Mouse (Mus musculus): Measurements from ENCODE around the gene Ak9.
"Not testable (repeated sequence)": the region's sequence is repeated elsewhere in the genome, so short reads cannot be mapped to it uniquely, and the experiment has no call there.

Gene Ak9

GRCm38 (mm10) chr10:41308205-41308604 lies 4.4 kb downstream of the Ak9 start:
- in situ Hi-C loops (cut with MboI, MseI), result no loop called here

GRCm38 (mm10) chr10:41315866-41316265 lies 12.1 kb downstream of the Ak9 start:
- in situ Hi-C loops (cut with MboI, MseI), result no loop called here

- in situ Hi-C loops (cut with MboI, MseI), result no loop called here
These were observed 28.8 kb downstream of the Ak9 start for GRCm38 (mm10) chr10:41332533-41333043.

- in situ Hi-C loops (cut with MboI, MseI), result no loop called here
These were observed 37.6 kb downstream of the Ak9 start for GRCm38 (mm10) chr10:41341346-41341745.

GRCm38 (mm10) chr10:41365086-41365485 lies 61.3 kb downstream of the Ak9 start:
- in situ Hi-C loops (cut with MboI, MseI), result no loop called here

- in situ Hi-C loops (cut with MboI, MseI), result no loop called here
These were observed 76.7 kb downstream of the Ak9 start for GRCm38 (mm10) chr10:41380466-41380865.

GRCm38 (mm10) chr10:41385506-41386221 lies 81.9 kb downstream of the Ak9 start:
- in situ Hi-C loops (cut with MboI, MseI), result no loop called here

- in situ Hi-C loops (cut with MboI, MseI), result no loop called here
These were observed 89.8 kb downstream of the Ak9 start for GRCm38 (mm10) chr10:41393555-41393954.

GRCm38 (mm10) chr10:41401097-41401496 lies 97.3 kb downstream of the Ak9 start:
- in situ Hi-C loops (cut with MboI, MseI), result no loop called here

GRCm38 (mm10) chr10:41403364-41403763 lies 99.6 kb downstream of the Ak9 start:
- in situ Hi-C loops (cut with MboI, MseI), result no loop called here

GRCm38 (mm10) chr10:41403893-41404612 lies 100.3 kb downstream of the Ak9 start:
- in situ Hi-C loops (cut with MboI, MseI), result no loop called here

- in situ Hi-C loops (cut with MboI, MseI), result not testable (repeated sequence)
These were observed 106.4 kb downstream of the Ak9 start for GRCm38 (mm10) chr10:41410176-41410575.

- in situ Hi-C loops (cut with MboI, MseI), result not testable (repeated sequence)
These were observed 107.0 kb downstream of the Ak9 start for GRCm38 (mm10) chr10:41410821-41411220.

- in situ Hi-C loops (cut with MboI, MseI), result not testable (repeated sequence)
These were observed 109.7 kb downstream of the Ak9 start for GRCm38 (mm10) chr10:41413471-41413870.

- in situ Hi-C loops (cut with MboI, MseI), result loop anchor here (5.0 kb wide), 1 partner anchor 63 kb away; no protein-coding TSS in a partner anchor
These were observed 111.6 kb downstream of the Ak9 start for GRCm38 (mm10) chr10:41415368-41415767.

GRCm38 (mm10) chr10:41420496-41421200 lies 116.9 kb downstream of the Ak9 start:
- in situ Hi-C loops (cut with MboI, MseI), result no loop called here

GRCm38 (mm10) chr10:41423681-41424080 lies 119.9 kb downstream of the Ak9 start:
- in situ Hi-C loops (cut with MboI, MseI), result no loop called here

- in situ Hi-C loops (cut with MboI, MseI), result no loop called here
These were observed 122.6 kb downstream of the Ak9 start for GRCm38 (mm10) chr10:41426368-41426767.

GRCm38 (mm10) chr10:41434624-41435023 lies 130.8 kb downstream of the Ak9 start:
- in situ Hi-C loops (cut with MboI, MseI), result loop anchor here (5.0 kb wide), 1 partner anchor 73 kb away; no protein-coding TSS in a partner anchor

- in situ Hi-C loops (cut with MboI, MseI), result no loop called here
These were observed 131.4 kb downstream of the Ak9 start for GRCm38 (mm10) chr10:41435141-41435540.

- in situ Hi-C loops (cut with MboI, MseI), result no loop called here
These were observed 144.4 kb downstream of the Ak9 start for GRCm38 (mm10) chr10:41448216-41448615.

GRCm38 (mm10) chr10:41449684-41450083 lies 145.9 kb downstream of the Ak9 start:
- in situ Hi-C loops (cut with MboI, MseI), result loop anchor here (5.0 kb wide), 1 partner anchor 38 kb away; no protein-coding TSS in a partner anchor
